Comparison of ENCODE assay signal across 8 mouse cellular contexts in the genomic region with DNA sequence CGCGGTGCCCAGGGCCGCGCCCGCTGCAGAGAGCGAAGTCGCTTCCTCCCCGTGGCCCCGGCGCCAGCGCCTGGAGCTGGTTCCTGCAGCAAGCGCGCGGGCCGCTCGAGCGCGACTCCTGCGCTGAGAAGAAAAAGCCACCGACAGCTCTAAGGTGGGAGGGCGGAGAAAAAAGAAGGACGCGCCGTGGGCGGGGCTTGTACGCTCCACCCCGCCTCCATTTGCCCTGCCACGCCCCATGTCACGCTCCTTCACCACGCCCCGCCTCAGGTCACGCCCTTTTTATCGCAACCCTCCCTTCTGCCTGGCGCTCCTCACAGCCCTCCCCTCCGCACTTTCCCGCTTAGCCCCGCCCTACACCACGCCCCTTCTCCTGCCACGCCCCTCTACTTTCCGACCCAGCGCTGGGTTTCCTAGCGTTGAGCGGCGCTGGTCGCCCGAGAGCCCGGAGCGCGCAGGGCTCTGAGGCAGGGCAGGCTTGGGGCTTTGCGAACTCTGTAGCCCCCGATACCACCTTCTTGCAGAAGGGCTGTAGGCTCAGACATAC. TPM values are rescaled to one million over a fixed set of nuclear protein-coding genes. Genes with fewer than 3 reads are reported as not detected.
DNase-seq lines count a peak whose midpoint lies in the region; ATAC-seq and TF ChIP-seq lines count a peak whose summit lies in the region.

Spsb1 (minus strand) TSS at position 151 of the 547 bp plus-strand sequence.

- no peaks in the 10 kb centered on the region for H3K27me3 ChIP-seq in C2C12 (ENCODE audit: control insufficient read depth, insufficient read depth, insufficient read length)
- peaks cover 53% of the 10 kb centered on the region for H3K27me3 ChIP-seq in heart, embryonic 13.5 days (replicated peaks)
- H3K27me3 ChIP-seq in liver, embryonic 12.5 days (replicated peaks), result peaks cover 85% of the 10 kb centered on the region
- peaks cover 8% of the 10 kb centered on the region; the same call in 1 of the 2 replicates for H3K27me3 ChIP-seq in stomach, embryonic 15.5 days (replicated peaks)

- peaks cover 26% of the 10 kb centered on the region for H3K4me1 ChIP-seq in heart, embryonic 13.5 days
- H3K4me1 ChIP-seq in liver, embryonic 12.5 days, result peaks cover 12% of the 10 kb centered on the region
- H3K4me1 ChIP-seq in stomach, embryonic 15.5 days, result peaks cover 13% of the 10 kb centered on the region

- no peaks in the 10 kb centered on the region for H3K36me3 ChIP-seq in C2C12 (ENCODE audit: control insufficient read depth, insufficient read depth)
- H3K36me3 ChIP-seq in heart, embryonic 13.5 days, result no peaks in the 10 kb centered on the region
- H3K36me3 ChIP-seq in liver, embryonic 12.5 days, result no peaks in the 10 kb centered on the region
- no peaks in the 10 kb centered on the region for H3K36me3 ChIP-seq in stomach, embryonic 15.5 days

- peak; percentile 74 for DNase-seq in brain, embryonic 18.5 days (ENCODE audit: low read depth, low spot score)
- peak; percentile 99 for DNase-seq in kidney, postnatal 10 days
- DNase-seq in natural killer cell, adult 2 months (ENCODE audit: low spot score in 2 of 2), result peak; percentile 97 to 99

- H3K9ac ChIP-seq in heart, embryonic 13.5 days, result peak within 1 kb of the TSS; percentile 87
- H3K9ac ChIP-seq in liver, embryonic 12.5 days, result peak within 1 kb of the TSS; percentile 48
- peak within 1 kb of the TSS; percentile 68 for H3K9ac ChIP-seq in stomach, embryonic 15.5 days

- peak within 1 kb of the TSS; percentile 95 for H3K4me2 ChIP-seq in heart, embryonic 13.5 days
- peak within 1 kb of the TSS; percentile 89 for H3K4me2 ChIP-seq in liver, embryonic 12.5 days
- peak within 1 kb of the TSS; percentile 91 for H3K4me2 ChIP-seq in stomach, embryonic 15.5 days

- WGBS in heart, embryonic 13.5 days, result under 1% methylated on average over 40 of the region's 51 CpGs
- under 1% methylated on average over 51 of the region's 51 CpGs for WGBS in liver, embryonic 12.5 days (ENCODE audit: insufficient replicate concordance)
- under 1% methylated on average over 50 of the region's 51 CpGs for WGBS in stomach, embryonic 15.5 days

- TF ChIP-seq CTCF in C2C12 (IDR thresholded peaks at IDR 0.05; ENCODE audit: control insufficient read depth, insufficient read depth, insufficient read length), result no peak

- H3K79me3 ChIP-seq in C2C12 (ENCODE audit: low read depth), result peaks cover 3% of the 10 kb centered on the region

- H3K79me2 ChIP-seq in C2C12 (ENCODE audit: control insufficient read depth, insufficient read depth), result peaks cover 8% of the 10 kb centered on the region

- no peaks in the 10 kb centered on the region for H3K9me3 ChIP-seq in heart, embryonic 13.5 days
- no peaks in the 10 kb centered on the region for H3K9me3 ChIP-seq in liver, embryonic 12.5 days (replicated peaks)
- no peaks in the 10 kb centered on the region for H3K9me3 ChIP-seq in stomach, embryonic 15.5 days

- peak within 1 kb of the TSS; percentile 40; the same call in 1 of the 2 replicates for H3K27ac ChIP-seq in heart, embryonic 13.5 days (replicated peaks)
- no peak within 1 kb of the TSS for H3K27ac ChIP-seq in liver, embryonic 12.5 days
- peak within 1 kb of the TSS; percentile 54 for H3K27ac ChIP-seq in stomach, embryonic 15.5 days

- peak within 1 kb of the TSS; percentile 74 for H3ac ChIP-seq in C2C12 (ENCODE audit: control insufficient read depth, insufficient read length, low read depth)

- H3K4me3 ChIP-seq in C2C12 (ENCODE audit: insufficient read depth, poor library complexity, severe bottlenecking), result peak within 1 kb of the TSS; percentile 48
- H3K4me3 ChIP-seq in heart, embryonic 13.5 days, result peak within 1 kb of the TSS; percentile 66
- peak within 1 kb of the TSS; percentile 58 for H3K4me3 ChIP-seq in liver, embryonic 12.5 days
- peak within 1 kb of the TSS; percentile 64 for H3K4me3 ChIP-seq in stomach, embryonic 15.5 days (replicated peaks)

- ATAC-seq in erythroid progenitor cell, adult 5-6 weeks (replicated peaks; ENCODE audit: low FRiP score, poor library complexity, severe bottlenecking), result peak; percentile 90
- ATAC-seq in heart, embryonic 13.5 days (ENCODE audit: extremely low read depth, insufficient number of reproducible peaks, low FRiP score, low TSS enrichment), result peak; percentile 91
- ATAC-seq in liver, embryonic 12.5 days, result peak; percentile 90
- peak; percentile 95 for ATAC-seq in stomach, embryonic 15.5 days (ENCODE audit: insufficient read depth, low FRiP score, low read depth)

TF ChIP-seq in C2C12, 6 proteins besides CTCF, POLR2A, EP300 and RAD21:
- TF ChIP-seq MAX (IDR thresholded peaks at IDR 0.05) (peak; percentile 62), USF1 (IDR thresholded peaks at IDR 0.05; ENCODE audit: low read depth) (no peak), CEBPB (IDR thresholded peaks at IDR 0.05; ENCODE audit: low read depth) (no peak), MYOD1 (IDR thresholded peaks at IDR 0.05; ENCODE audit: control insufficient read depth, insufficient read length, low read depth) (no peak), MYOG (IDR thresholded peaks at IDR 0.05; ENCODE audit: control insufficient read depth, extremely low read depth, insufficient read length) (no peak), FOSL1 (IDR thresholded peaks at IDR 0.05; ENCODE audit: insufficient read depth, low read length, poor library complexity, severe bottlenecking) (no peak)

RNA-seq across cellular contexts. Expression of gene Spsb1, which starts in this region (rescaled TPM):
- polyA plus RNA-seq in C2C12 (2012; fragmentation: generic; extraction: Trizol), result 3.0 TPM
- 0.72 TPM in 1 of 2 replicates, not detected in the other for total RNA-seq in erythroid progenitor cell, adult 5-6 weeks (2015; ENCODE audit: low replicate concordance)
- not detected in 2 replicates for total RNA-seq in erythroid progenitor cell, adult 5-6 weeks (2017; ENCODE audit: low replicate concordance)
- 4.3 and 4.5 TPM in 2 replicates for polyA plus RNA-seq in heart, embryonic 13.5 days (2015; fragmentation: Nextera tagmentation; extraction: Ambion mirVana)
- 0.97 and 1.5 TPM in 2 replicates for polyA plus RNA-seq in liver, embryonic 12.5 days (2016; fragmentation: Nextera tagmentation; extraction: Ambion mirVana)
- polyA plus RNA-seq in stomach, embryonic 15.5 days (2015; fragmentation: Nextera tagmentation; extraction: Ambion mirVana), result 15.1 and 15.6 TPM in 2 replicates

Comparison
In these comparisons a context has a peak if more than half of its experiments do, and no peak if none do; other contexts are left out.
1. Peak in ATAC-seq in erythroid progenitor cell, adult 5-6 weeks; RNA of the gene not detected or under 1 TPM.